Mouse (Mus musculus) brain, embryonic 18.5 days (tissue): ENCODE results near the gene Rhox4f.
"Not testable (repeated sequence)": the region's sequence is repeated elsewhere in the genome, so short reads cannot be mapped to it uniquely, and the experiment has no call there.

ENCODE experiments used
- DNase-seq: peaks from one replicate; pipeline ENCODE4 v3.0.0-alpha.2; 2012; ENCODE audit warnings: low read depth, low spot score

Rhox4f gene

GRCm38 (mm10) chrX:37607604-37608003 is at the start of gene Rhox4f:
Rhox4f (minus strand) TSS chrX:37607704.
- not testable (repeated sequence) for DNase-seq

GRCm38 (mm10) chrX:37651227-37651626 is 43.7 kb upstream of the Rhox4f start, which contains the start of gene Rhox4g:
Rhox4g (minus strand) TSS chrX:37651327.
- DNase-seq: not testable (repeated sequence)

- not testable (repeated sequence) for DNase-seq
These were observed 35.9 kb upstream of the Rhox4f start, which contains the start of gene Rhox2g for GRCm38 (mm10) chrX:37643370-37643769. Rhox2g (minus strand) TSS chrX:37643470.

- DNase-seq: not testable (repeated sequence)
These were observed 21.0 kb upstream of the Rhox4f start, which contains the start of gene Rhox3g for GRCm38 (mm10) chrX:37628512-37628911. Rhox3g (minus strand) TSS chrX:37628612.

- not testable (repeated sequence) for DNase-seq
These were observed 26.8 kb downstream of the Rhox4f start, which contains the start of gene Rhox3f for GRCm38 (mm10) chrX:37580692-37581091. Rhox3f (plus strand) TSS chrX:37580992.

- DNase-seq: not testable (repeated sequence)
These were observed 34.9 kb downstream of the Rhox4f start for GRCm38 (mm10) chrX:37572638-37573037.

GRCm38 (mm10) chrX:37571105-37571504 is 36.4 kb downstream of the Rhox4f start, which contains the start of gene Rhox2f:
Rhox2f (plus strand) TSS chrX:37571405.
- DNase-seq: not testable (repeated sequence)

GRCm38 (mm10) chrX:37557112-37557511 is 50.4 kb downstream of the Rhox4f start, which contains the start of gene Rhox4e:
Rhox4e (plus strand) TSS chrX:37557412.
- not testable (repeated sequence) for DNase-seq
